Mouse (Mus musculus): ENCODE measurements around the gene Zfp281. TPM values are rescaled to one million over a fixed set of nuclear protein-coding genes. Genes with fewer than 3 reads are reported as not detected.

The Zfp281 gene
- polyA plus RNA-seq, 1 experiment, result 4.4 TPM

DNA sequence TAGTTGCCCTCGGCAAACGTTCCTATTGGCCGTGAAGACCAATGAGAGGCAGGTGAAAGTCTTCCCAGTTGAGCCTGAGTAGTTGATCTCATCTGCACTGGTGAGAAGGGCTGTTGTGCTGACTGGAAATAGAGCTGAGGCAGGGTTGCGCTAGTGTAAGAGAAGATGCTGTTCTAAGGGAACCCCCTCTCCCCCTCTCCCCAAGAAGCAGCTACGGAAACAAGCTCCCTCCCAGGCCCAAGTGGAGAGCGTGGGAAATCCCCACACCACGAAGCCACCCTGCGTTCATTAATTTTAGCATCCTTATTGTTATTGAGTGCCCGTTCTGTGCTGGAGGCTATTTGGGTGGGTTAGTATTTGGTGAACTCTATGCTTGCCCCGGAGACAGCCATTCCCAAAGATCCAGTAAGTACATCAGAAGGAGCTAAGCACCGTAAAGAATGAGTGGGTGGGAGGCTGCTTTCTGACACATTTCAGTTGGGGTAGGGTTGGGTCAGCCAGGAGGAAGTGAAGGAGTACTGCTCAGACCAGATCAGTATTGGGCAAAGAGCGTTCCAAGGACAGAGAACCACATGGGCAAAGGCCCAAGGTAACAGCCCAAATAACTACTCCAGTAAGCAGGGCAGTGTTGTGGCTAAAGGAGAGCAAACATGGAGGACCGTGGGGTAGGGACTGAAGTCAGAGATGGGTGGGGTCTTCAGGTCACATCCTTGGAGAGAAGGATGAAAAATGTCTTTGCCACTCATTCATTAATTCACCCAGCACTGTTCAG is 33.9 kb downstream of the Zfp281 start:
- Histone ChIP-seq H3K27me3 (ENCODE audit: control insufficient read depth, insufficient read depth, insufficient read length) (no peaks in the 10 kb centered on the region), H3K4me3 (ENCODE audit: insufficient read depth, poor library complexity, severe bottlenecking) (no peak overlapping the region), H3K36me3 (ENCODE audit: control insufficient read depth, insufficient read depth) (no peaks in the 10 kb centered on the region), H3ac (ENCODE audit: control insufficient read depth, insufficient read length, low read depth) (no peak overlapping the region), H3K79me3 (ENCODE audit: low read depth) (no peaks in the 10 kb centered on the region), H3K79me2 (ENCODE audit: control insufficient read depth, insufficient read depth) (no peaks in the 10 kb centered on the region)
- TF ChIP-seq CTCF (IDR thresholded peaks at IDR 0.05; ENCODE audit: control insufficient read depth, insufficient read depth, insufficient read length) (no peak), CEBPB (IDR thresholded peaks at IDR 0.05; ENCODE audit: low read depth) (no peak), MAX (IDR thresholded peaks at IDR 0.05) (no peak), FOSL1 (IDR thresholded peaks at IDR 0.05; ENCODE audit: insufficient read depth, low read length, poor library complexity, severe bottlenecking) (no peak), MYOD1 (IDR thresholded peaks at IDR 0.05; ENCODE audit: control insufficient read depth, insufficient read length, low read depth) (no peak), MYOG (IDR thresholded peaks at IDR 0.05; ENCODE audit: control insufficient read depth, extremely low read depth, insufficient read length) (no peak), USF1 (IDR thresholded peaks at IDR 0.05; ENCODE audit: low read depth) (no peak)

DNA sequence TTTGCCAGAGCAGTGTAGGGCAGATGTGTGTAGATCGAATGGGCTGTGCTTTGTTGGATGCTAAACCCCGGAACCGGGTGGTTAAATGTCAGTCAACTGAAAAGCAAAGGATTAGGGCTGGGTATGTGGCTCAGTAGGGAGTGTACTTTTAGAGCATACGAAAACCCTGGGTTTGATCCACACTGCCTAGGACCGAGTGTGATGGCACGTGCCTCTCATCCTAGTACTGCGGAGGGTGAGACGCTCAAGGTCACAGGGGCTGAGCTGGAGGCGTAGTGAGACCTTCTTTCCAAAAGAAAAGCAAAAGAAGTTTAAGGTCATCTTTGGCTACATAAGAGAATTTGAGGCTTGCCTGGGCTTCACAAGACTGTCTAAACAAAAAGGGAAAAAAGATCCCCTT is 34.6 kb downstream of the Zfp281 start:
- H3K79me3 ChIP-seq (ENCODE audit: low read depth), result no peaks in the 10 kb centered on the region
- no peak for TF ChIP-seq CEBPB (IDR thresholded peaks at IDR 0.05; ENCODE audit: low read depth)
- TF ChIP-seq MYOG (IDR thresholded peaks at IDR 0.05; ENCODE audit: control insufficient read depth, extremely low read depth, insufficient read length), result no peak
- TF ChIP-seq MYOD1 (IDR thresholded peaks at IDR 0.05; ENCODE audit: control insufficient read depth, insufficient read length, low read depth), result no peak
- no peak for TF ChIP-seq FOSL1 (IDR thresholded peaks at IDR 0.05; ENCODE audit: insufficient read depth, low read length, poor library complexity, severe bottlenecking)
- TF ChIP-seq CTCF (IDR thresholded peaks at IDR 0.05; ENCODE audit: control insufficient read depth, insufficient read depth, insufficient read length), result no peak
- no peak for TF ChIP-seq MAX (IDR thresholded peaks at IDR 0.05)
- no peak for TF ChIP-seq USF1 (IDR thresholded peaks at IDR 0.05; ENCODE audit: low read depth)
- H3K27me3 ChIP-seq (ENCODE audit: control insufficient read depth, insufficient read depth, insufficient read length), result no peaks in the 10 kb centered on the region
- H3K4me3 ChIP-seq (ENCODE audit: insufficient read depth, poor library complexity, severe bottlenecking), result no peak overlapping the region
- H3K79me2 ChIP-seq (ENCODE audit: control insufficient read depth, insufficient read depth), result no peaks in the 10 kb centered on the region
- H3ac ChIP-seq (ENCODE audit: control insufficient read depth, insufficient read length, low read depth), result no peak overlapping the region
- no peaks in the 10 kb centered on the region for H3K36me3 ChIP-seq (ENCODE audit: control insufficient read depth, insufficient read depth)

GRCm38 (mm10) chr1:136659917-136660316 is 35.2 kb downstream of the Zfp281 start:
- TF ChIP-seq MYOG (IDR thresholded peaks at IDR 0.05; ENCODE audit: control insufficient read depth, extremely low read depth, insufficient read length) (no peak), USF1 (IDR thresholded peaks at IDR 0.05; ENCODE audit: low read depth) (no peak), FOSL1 (IDR thresholded peaks at IDR 0.05; ENCODE audit: insufficient read depth, low read length, poor library complexity, severe bottlenecking) (no peak), MAX (IDR thresholded peaks at IDR 0.05) (no peak), CTCF (IDR thresholded peaks at IDR 0.05; ENCODE audit: control insufficient read depth, insufficient read depth, insufficient read length) (no peak), CEBPB (IDR thresholded peaks at IDR 0.05; ENCODE audit: low read depth) (no peak), MYOD1 (IDR thresholded peaks at IDR 0.05; ENCODE audit: control insufficient read depth, insufficient read length, low read depth) (no peak)
- Histone ChIP-seq H3K79me2 (ENCODE audit: control insufficient read depth, insufficient read depth) (no peaks in the 10 kb centered on the region), H3K4me3 (ENCODE audit: insufficient read depth, poor library complexity, severe bottlenecking) (no peak overlapping the region), H3K36me3 (ENCODE audit: control insufficient read depth, insufficient read depth) (no peaks in the 10 kb centered on the region), H3ac (ENCODE audit: control insufficient read depth, insufficient read length, low read depth) (no peak overlapping the region), H3K27me3 (ENCODE audit: control insufficient read depth, insufficient read depth, insufficient read length) (no peaks in the 10 kb centered on the region), H3K79me3 (ENCODE audit: low read depth) (no peaks in the 10 kb centered on the region)

GRCm38 (mm10) chr1:136661511-136661910 is 36.8 kb downstream of the Zfp281 start:
- no peaks in the 10 kb centered on the region for H3K79me3 ChIP-seq (ENCODE audit: low read depth)
- no peaks in the 10 kb centered on the region for H3K79me2 ChIP-seq (ENCODE audit: control insufficient read depth, insufficient read depth)
- no peak overlapping the region for H3ac ChIP-seq (ENCODE audit: control insufficient read depth, insufficient read length, low read depth)
- no peaks in the 10 kb centered on the region for H3K27me3 ChIP-seq (ENCODE audit: control insufficient read depth, insufficient read depth, insufficient read length)
- TF ChIP-seq CEBPB (IDR thresholded peaks at IDR 0.05; ENCODE audit: low read depth) (no peak), FOSL1 (IDR thresholded peaks at IDR 0.05; ENCODE audit: insufficient read depth, low read length, poor library complexity, severe bottlenecking) (no peak), USF1 (IDR thresholded peaks at IDR 0.05; ENCODE audit: low read depth) (no peak), CTCF (IDR thresholded peaks at IDR 0.05; ENCODE audit: control insufficient read depth, insufficient read depth, insufficient read length) (no peak), MYOG (IDR thresholded peaks at IDR 0.05; ENCODE audit: control insufficient read depth, extremely low read depth, insufficient read length) (no peak), MAX (IDR thresholded peaks at IDR 0.05) (no peak)
- no peaks in the 10 kb centered on the region for H3K36me3 ChIP-seq (ENCODE audit: control insufficient read depth, insufficient read depth)
- H3K4me3 ChIP-seq (ENCODE audit: insufficient read depth, poor library complexity, severe bottlenecking), result no peak overlapping the region

DNA sequence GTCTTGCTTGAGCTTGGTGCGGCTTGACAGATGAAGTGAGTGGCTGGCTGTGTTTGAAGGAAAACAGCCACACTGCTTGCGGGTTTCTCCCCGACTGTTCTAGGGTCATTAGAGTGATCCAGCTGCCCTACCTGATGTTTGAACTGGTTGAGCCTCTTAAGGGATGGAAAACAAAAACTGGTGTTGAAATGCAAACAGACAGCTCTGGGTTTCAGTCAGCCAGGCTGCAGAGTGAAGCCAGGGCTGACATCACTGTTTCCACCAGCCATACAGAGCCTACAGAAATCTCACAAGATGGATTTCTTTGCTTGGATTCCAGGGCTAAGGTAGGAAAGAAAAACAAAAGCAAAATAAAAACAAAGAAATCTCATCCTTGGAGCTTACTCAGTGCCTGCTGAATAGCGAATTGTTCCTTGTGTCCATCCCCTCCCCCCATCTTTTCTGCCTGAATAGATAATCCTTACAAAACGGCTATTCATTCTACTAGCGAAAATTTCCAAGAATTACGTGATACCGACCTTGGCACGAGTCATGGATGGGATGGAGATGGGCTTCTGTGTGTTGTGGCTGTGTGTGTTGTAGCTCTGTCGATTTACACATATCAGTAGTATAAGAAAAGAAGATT is 37.4 kb downstream of the Zfp281 start:
- no peaks in the 10 kb centered on the region for H3K36me3 ChIP-seq (ENCODE audit: control insufficient read depth, insufficient read depth)
- H3K4me3 ChIP-seq (ENCODE audit: insufficient read depth, poor library complexity, severe bottlenecking), result no peak overlapping the region
- H3K79me3 ChIP-seq (ENCODE audit: low read depth), result no peaks in the 10 kb centered on the region
- no peak overlapping the region for H3ac ChIP-seq (ENCODE audit: control insufficient read depth, insufficient read length, low read depth)
- H3K27me3 ChIP-seq (ENCODE audit: control insufficient read depth, insufficient read depth, insufficient read length), result no peaks in the 10 kb centered on the region
- no peaks in the 10 kb centered on the region for H3K79me2 ChIP-seq (ENCODE audit: control insufficient read depth, insufficient read depth)
- TF ChIP-seq CEBPB (IDR thresholded peaks at IDR 0.05; ENCODE audit: low read depth) (no peak), USF1 (IDR thresholded peaks at IDR 0.05; ENCODE audit: low read depth) (no peak), MYOD1 (IDR thresholded peaks at IDR 0.05; ENCODE audit: control insufficient read depth, insufficient read length, low read depth) (no peak), CTCF (IDR thresholded peaks at IDR 0.05; ENCODE audit: control insufficient read depth, insufficient read depth, insufficient read length) (no peak), MYOG (IDR thresholded peaks at IDR 0.05; ENCODE audit: control insufficient read depth, extremely low read depth, insufficient read length) (no peak), FOSL1 (IDR thresholded peaks at IDR 0.05; ENCODE audit: insufficient read depth, low read length, poor library complexity, severe bottlenecking) (no peak), MAX (IDR thresholded peaks at IDR 0.05) (no peak)

Measured in C2C12 (cell line).